Mouse (Mus musculus): ENCODE results near the gene Rxrg.

The Rxrg gene

GRCm38 (mm10) chr1:167598255-167599081, at the start of gene Rxrg:
Gene Rxrg (plus strand): TSS chr1:167598384.
- peak; percentile 74 for DNase-seq (ENCODE audit: low read depth, low spot score)

GRCm38 (mm10) chr1:167549324-167549723, 48.9 kb upstream of the Rxrg start:
- peak; percentile 52 for DNase-seq (ENCODE audit: low read depth, low spot score)

GRCm38 (mm10) chr1:167551601-167552000, 46.6 kb upstream of the Rxrg start:
- no peak for DNase-seq (ENCODE audit: low read depth, low spot score)

- DNase-seq (ENCODE audit: low read depth, low spot score), result no peak
Measured at GRCm38 (mm10) chr1:167553959-167554526, 44.1 kb upstream of the Rxrg start.

GRCm38 (mm10) chr1:167566571-167566970, 31.6 kb upstream of the Rxrg start:
- no peak for DNase-seq (ENCODE audit: low read depth, low spot score)

- DNase-seq (ENCODE audit: low read depth, low spot score), result no peak
Measured at GRCm38 (mm10) chr1:167579131-167579530, 19.1 kb upstream of the Rxrg start.

- no peak for DNase-seq (ENCODE audit: low read depth, low spot score)
Measured at GRCm38 (mm10) chr1:167583195-167583594, 15.0 kb upstream of the Rxrg start.

- DNase-seq (ENCODE audit: low read depth, low spot score), result no peak
Measured at GRCm38 (mm10) chr1:167583888-167584287, 14.3 kb upstream of the Rxrg start.

- no peak for DNase-seq (ENCODE audit: low read depth, low spot score)
Measured at GRCm38 (mm10) chr1:167588747-167589558, 9.2 kb upstream of the Rxrg start.

GRCm38 (mm10) chr1:167592175-167592574, 6.0 kb upstream of the Rxrg start:
- no peak for DNase-seq (ENCODE audit: low read depth, low spot score)

- no peak for DNase-seq (ENCODE audit: low read depth, low spot score)
Measured at GRCm38 (mm10) chr1:167599211-167599735, 1.1 kb downstream of the Rxrg start.

GRCm38 (mm10) chr1:167608201-167608741, 10.1 kb downstream of the Rxrg start:
- no peak for DNase-seq (ENCODE audit: low read depth, low spot score)

- no peak for DNase-seq (ENCODE audit: low read depth, low spot score)
Measured at GRCm38 (mm10) chr1:167617131-167617530, 18.9 kb downstream of the Rxrg start.

- no peak for DNase-seq (ENCODE audit: low read depth, low spot score)
Measured at GRCm38 (mm10) chr1:167617995-167618489, 19.9 kb downstream of the Rxrg start.

GRCm38 (mm10) chr1:167620206-167620795, 22.1 kb downstream of the Rxrg start:
- DNase-seq (ENCODE audit: low read depth, low spot score), result no peak

- DNase-seq (ENCODE audit: low read depth, low spot score), result no peak
Measured at GRCm38 (mm10) chr1:167625098-167625497, 26.9 kb downstream of the Rxrg start.

GRCm38 (mm10) chr1:167631765-167632164, 33.6 kb downstream of the Rxrg start:
- DNase-seq (ENCODE audit: low read depth, low spot score), result no peak

GRCm38 (mm10) chr1:167635702-167636101, 37.5 kb downstream of the Rxrg start:
- DNase-seq (ENCODE audit: low read depth, low spot score), result no peak

- DNase-seq (ENCODE audit: low read depth, low spot score), result peak; percentile 80
Measured at GRCm38 (mm10) chr1:167636948-167637347, 38.8 kb downstream of the Rxrg start.

- DNase-seq (ENCODE audit: low read depth, low spot score), result peak; percentile 62
Measured at GRCm38 (mm10) chr1:167638053-167638452, 39.9 kb downstream of the Rxrg start.

- DNase-seq (ENCODE audit: low read depth, low spot score), result no peak
Measured at GRCm38 (mm10) chr1:167638901-167639300, 40.7 kb downstream of the Rxrg start.
